Mouse (Mus musculus): ENCODE measurements around the gene Oosp2.

The Oosp2 gene

DNA sequence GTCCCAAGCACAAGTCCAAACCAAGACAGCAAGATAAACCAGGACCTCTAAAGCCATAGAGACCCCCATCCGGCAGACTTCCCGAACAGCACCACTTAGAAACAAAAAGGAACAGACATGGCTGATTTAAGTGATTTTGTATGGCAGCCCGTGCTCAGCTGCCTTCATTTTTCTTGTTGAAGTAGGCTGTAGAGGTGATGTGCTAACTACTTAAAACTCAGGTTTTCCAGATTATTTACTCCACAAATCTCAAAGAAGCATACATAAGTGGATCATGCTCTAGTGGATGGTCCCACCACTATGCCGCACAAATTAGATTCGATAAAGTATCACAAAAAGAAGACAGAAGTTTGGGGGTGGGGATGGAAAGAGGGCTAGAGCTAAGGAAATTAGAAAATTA is at the start of gene Oosp2:
Gene Oosp2, minus strand, starts transcription at position 101 of the 400 bp plus-strand sequence.
- DNase-seq (ENCODE audit: low spot score in 2 of 2) = no peak

DNA sequence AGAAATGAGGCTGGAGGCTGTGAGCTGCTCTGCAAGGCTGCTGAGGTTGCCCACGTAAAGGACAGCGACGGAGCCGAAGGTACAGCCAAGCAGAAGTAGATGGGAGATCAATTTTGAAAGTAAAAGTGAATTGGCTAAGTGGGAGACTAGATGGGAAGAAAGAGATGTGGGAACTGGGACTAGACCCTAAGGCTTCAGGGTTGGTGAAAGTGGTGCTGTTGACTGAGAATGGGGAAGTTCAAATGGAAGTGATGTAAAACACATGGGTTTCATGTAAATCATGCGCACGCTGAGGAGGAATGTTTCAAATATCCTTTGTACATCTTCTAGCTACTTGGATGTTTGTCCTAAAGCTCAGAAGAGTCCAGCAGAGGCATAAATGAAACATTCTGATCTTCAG is 38.0 kb upstream of the Oosp2 start:
- no peak for DNase-seq (ENCODE audit: low spot score in 2 of 2)

DNA sequence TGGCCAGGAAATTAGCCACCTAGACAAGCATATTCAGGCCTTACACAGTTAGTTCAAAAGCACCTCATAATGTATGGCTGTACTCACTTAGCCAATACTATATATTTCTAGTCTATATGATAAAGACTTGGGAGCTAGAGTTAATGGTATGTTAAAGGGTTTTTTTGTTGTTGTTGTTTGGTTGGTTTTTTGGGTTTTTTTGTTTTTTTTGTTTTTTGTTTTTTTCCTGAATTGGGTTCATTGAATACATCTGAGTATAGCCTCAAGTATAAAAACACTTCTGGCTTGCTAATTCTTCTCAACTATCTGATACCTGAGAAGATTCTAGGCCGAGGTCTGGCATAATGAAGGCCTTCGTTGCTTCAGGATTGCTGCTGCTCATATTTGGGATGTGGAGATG is 36.4 kb upstream of the Oosp2 start, which contains the start of gene Oosp3:
Gene Oosp3, plus strand, starts transcription at position 301 of the 400 bp plus-strand sequence.
- DNase-seq (ENCODE audit: low spot score in 2 of 2) = no peak

DNA sequence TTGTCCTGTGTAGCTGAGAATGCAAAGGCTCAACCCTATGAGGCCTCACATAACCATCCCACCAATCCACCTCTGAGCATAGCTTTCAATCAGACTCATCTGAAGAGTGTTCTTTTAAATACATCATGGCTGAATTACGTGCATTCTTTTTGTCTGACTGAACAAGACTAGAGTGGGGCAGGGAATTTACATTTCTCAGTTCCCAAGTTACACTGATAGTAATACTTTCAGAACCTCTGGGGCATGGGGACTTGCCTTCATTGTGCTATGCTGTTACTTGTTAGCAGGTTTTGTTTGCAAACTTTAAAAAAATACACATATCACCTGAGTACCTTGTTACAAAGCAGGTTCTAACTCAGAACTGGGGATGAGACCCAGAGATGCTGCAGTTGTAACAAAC is 31.1 kb upstream of the Oosp2 start:
- DNase-seq (ENCODE audit: low spot score in 2 of 2) = no peak

DNA sequence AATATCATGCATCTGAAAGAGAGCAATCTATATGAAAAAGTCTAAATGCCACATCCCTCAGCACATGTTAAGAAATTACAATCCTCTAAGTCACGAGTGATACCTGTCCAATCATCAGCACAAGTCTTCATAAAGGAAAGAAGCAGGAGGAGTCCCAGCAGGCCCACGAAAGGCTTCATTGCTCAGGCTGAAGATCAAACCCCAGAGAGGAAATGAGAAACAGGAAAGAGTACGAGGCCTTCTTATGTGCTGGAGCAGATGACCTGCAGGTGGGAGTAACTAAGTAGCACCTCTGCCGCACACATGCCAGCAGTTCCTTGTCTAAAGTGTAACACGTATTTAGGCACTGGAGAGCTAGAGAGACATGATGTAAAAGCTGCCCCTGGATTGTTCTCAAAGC is 30.5 kb upstream of the Oosp2 start, which contains the start of gene Oosp1:
Gene Oosp1, minus strand, starts transcription at position 312 of the 400 bp plus-strand sequence.
- no peak for DNase-seq (ENCODE audit: low spot score in 2 of 2)

DNA sequence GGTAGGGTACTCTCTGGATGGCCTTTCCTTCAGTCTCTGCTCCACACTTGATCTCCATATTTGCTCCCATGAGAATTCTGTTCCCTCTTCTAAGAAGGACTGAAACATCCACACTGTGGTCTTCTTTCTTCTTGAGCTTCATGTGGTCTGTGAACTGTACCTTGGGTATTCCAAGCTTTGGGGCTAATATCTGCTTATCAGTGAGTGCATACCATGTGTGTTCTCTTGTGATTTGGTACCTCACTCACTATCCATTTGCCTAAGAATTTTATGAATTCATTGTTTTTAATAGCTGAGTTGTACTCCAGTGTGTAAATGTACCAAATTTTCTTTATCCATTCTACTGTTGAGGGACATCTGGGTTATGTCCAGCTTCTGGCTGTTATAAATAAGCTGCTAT is 1.2 kb upstream of the Oosp2 start:
- no peak for DNase-seq (ENCODE audit: low spot score in 2 of 2)

DNA sequence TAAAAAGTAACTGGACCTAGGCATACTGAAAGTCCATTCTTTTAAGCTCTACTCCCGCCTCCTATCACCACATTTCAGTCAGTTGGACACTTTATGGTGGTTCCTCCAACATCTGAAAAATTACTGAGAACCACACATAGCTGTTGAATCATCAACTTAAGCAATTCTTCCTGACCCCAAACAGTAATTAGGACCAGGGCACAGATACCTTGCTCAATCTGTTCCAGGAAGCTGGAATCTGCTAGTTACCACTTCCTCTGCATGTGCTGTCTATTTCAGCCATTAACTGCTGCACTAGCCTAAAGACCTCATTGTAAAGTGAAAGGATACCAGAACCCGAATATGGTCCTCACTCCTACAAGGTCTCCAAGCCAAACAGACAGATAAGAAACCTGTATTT is 1.2 kb downstream of the Oosp2 start:
- DNase-seq (ENCODE audit: low spot score in 2 of 2) = no peak

- DNase-seq (ENCODE audit: low spot score in 2 of 2) = no peak
These were observed 10.8 kb downstream of the Oosp2 start for GRCm38 (mm10) chr19:11649564-11649963.

- no peak for DNase-seq (ENCODE audit: low spot score in 2 of 2)
These were observed 14.2 kb downstream of the Oosp2 start for GRCm38 (mm10) chr19:11646166-11646565.

- no peak for DNase-seq (ENCODE audit: low spot score in 2 of 2)
These were observed 19.6 kb downstream of the Oosp2 start, which contains the start of gene Ms4a3 for GRCm38 (mm10) chr19:11640732-11641131. Gene Ms4a3 (minus strand): TSS chr19:11640851.

GRCm38 (mm10) chr19:11639038-11639437 is 21.3 kb downstream of the Oosp2 start:
- DNase-seq (ENCODE audit: low spot score in 2 of 2) = no peak

GRCm38 (mm10) chr19:11635572-11635971 is 24.8 kb downstream of the Oosp2 start:
- DNase-seq (ENCODE audit: low spot score in 2 of 2) = no peak

- DNase-seq (ENCODE audit: low spot score in 2 of 2) = no peak
These were observed 26.0 kb downstream of the Oosp2 start for GRCm38 (mm10) chr19:11634330-11634729.

- DNase-seq (ENCODE audit: low spot score in 2 of 2) = no peak
These were observed 26.6 kb downstream of the Oosp2 start for GRCm38 (mm10) chr19:11633732-11634131.

DNA sequence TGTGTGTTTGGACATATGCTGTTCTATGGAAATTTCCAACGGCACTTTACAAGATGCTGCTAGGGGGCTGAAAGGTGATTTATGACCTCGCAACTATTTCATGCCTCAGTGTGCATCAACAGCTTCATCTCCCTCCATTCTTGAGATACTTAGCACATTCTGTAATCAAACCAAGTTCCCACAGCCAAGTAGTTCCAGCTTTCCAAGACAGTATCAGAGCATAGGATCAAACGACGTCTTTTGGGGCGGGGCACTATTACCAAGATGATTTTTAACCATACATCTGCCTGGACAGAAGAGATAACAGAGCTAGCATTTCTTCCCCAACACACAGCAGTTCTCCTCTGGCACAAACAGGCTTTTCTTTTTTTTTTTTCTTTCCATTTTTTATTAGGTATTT is 35.1 kb downstream of the Oosp2 start:
- DNase-seq (ENCODE audit: low spot score in 2 of 2) = no peak

DNA sequence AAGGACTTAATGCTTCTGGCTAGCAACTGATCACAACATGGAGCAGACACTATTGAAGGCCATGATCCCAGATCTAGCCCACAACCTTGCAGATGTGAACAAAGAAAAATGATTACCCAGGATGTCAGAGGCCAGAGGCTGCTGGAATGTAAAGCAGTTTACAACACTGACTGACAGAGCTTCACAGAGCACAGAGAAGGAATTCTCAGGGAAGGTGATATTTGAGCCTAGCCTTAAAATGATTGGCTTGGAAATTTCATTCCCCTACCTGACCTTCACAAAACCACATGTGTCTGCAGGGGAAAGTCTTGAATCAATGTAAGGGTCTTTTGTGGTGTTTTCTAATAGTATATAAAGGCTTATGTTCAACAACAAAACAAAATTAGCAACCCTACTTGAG is 35.6 kb downstream of the Oosp2 start:
- DNase-seq (ENCODE audit: low spot score in 2 of 2) = no peak

- no peak for DNase-seq (ENCODE audit: low spot score in 2 of 2)
These were observed 36.8 kb downstream of the Oosp2 start, which contains the start of gene Ms4a2 for GRCm38 (mm10) chr19:11623551-11623950. Gene Ms4a2 (minus strand): TSS chr19:11623719.

DNA sequence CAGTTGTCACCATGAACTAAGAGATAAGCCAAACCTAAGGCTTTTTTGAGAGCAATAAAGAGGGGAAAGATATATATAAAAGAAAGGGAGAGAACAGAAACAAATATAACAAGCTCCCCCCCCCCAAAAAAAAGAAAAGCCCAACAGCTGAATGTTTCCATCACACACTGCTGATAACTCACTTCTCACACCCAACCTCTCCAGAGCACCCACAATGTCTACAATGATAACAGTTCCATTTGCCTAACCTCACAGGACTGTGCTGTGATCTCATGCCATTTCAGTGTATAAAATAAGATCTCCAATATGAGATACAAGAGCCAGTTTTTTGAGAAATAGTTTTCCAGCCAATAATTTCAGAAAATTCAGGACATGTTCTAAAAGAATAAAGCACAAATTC is 42.4 kb downstream of the Oosp2 start:
- DNase-seq (ENCODE audit: low spot score in 2 of 2) = no peak

DNA sequence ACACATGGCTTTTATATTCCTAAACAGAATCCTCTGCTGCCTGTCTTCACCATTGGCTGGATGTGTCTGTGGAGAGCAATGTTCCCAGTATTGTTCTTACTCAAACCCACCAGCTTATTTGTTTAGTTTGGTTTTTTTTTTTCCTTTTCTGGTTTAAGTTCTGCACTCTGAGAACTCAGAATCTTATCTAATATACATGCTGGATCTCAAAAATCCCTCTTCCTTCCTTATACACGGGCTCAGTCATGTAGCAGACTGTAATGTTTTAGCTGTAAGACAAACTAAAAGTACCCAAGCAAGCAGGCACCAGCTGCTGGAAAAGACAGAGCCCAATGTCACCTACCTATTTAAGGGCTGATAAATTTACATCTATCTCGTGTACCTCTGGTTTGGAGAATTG is 45.6 kb downstream of the Oosp2 start:
- DNase-seq (ENCODE audit: low spot score in 2 of 2) = no peak

GRCm38 (mm10) chr19:11613776-11614443 is 46.4 kb downstream of the Oosp2 start:
- no peak for DNase-seq (ENCODE audit: low spot score in 2 of 2)

DNA sequence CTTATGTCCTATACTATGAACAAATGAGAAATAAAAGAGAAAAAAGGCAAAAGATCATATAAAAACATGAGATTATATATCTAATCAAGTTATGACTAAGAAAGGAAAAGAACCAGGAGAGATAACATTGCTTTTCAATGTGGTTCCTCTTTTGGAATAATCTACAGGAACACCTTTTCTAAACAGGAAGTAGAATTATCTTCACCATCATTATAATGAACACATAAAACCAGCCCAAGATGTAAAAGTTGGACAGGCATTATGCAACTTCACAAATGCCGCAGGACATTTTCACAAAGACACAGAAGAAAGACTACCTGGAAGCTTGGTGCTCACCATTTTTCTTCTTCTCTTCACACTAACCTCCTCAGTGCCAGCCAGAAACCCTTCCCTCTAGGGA is 47.3 kb downstream of the Oosp2 start:
- DNase-seq (ENCODE audit: low spot score in 2 of 2) = no peak

GRCm38 (mm10) chr19:11612293-11612692 is 48.1 kb downstream of the Oosp2 start:
- no peak for DNase-seq (ENCODE audit: low spot score in 2 of 2)

DNA sequence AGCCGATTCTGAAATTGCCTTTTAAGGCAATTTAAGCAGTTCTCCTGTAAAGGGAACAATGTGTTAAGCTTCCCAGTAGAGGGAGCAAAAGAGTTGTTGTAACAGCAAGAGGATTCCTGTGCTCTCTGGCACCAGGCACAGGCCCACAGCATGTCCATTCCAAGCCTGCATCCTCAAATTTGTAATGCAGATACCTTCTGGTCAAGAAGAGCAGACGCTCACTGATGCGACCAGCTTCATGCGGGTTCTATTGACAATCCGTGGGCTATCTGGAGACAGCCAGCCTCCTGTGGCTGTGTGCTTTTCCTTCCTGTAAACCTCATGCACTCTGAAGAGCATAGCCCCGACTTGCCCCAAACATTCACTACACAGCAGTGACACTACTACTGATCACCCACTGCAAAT is 48.8 kb downstream of the Oosp2 start:
- DNase-seq (ENCODE audit: low spot score in 2 of 2) = peak; percentile 15 to 22

- peak; percentile 36 to 45 for DNase-seq (ENCODE audit: low spot score in 2 of 2)
These were observed 52.2 kb downstream of the Oosp2 start for GRCm38 (mm10) chr19:11608172-11608571.
